Mouse (Mus musculus) small intestine, adult 2 months (tissue): ENCODE measurements around the gene Mier3.
A peak's percentile ranks its signal among the peaks of the same experiment; 100 is the strongest.

Source experiments
- CTCF ChIP-seq: fragments of 200-500 bp; IDR thresholded peaks from 2 replicates; pipeline ENCODE4 v1.5.1; 2012; ENCODE audit warnings: low read depth, mild to moderate bottlenecking, control low read depth, inconsistent platforms, low read length, moderate library complexity, mixed read lengths; ENCODE audit not compliant: insufficient replicate concordance, insufficient read length; ENCODE audit errors: extremely low read depth
- POLR2A ChIP-seq: fragments of 200-500 bp; IDR thresholded peaks from 2 replicates; pipeline ENCODE4 v1.6.1; 2012; ENCODE audit warnings: low read depth, mild to moderate bottlenecking, control low read depth, inconsistent platforms, low read length, moderate library complexity

GRCm38 (mm10) chr13:111724811-111725164, 44.0 kb downstream of the Mier3 start:
- TF ChIP-seq POLR2A (0 out of 2 replicates have a peak, but pooled peaks have one; percentile 11), CTCF (no peak)
